Comparison of ENCODE assay signal across 22 mouse cellular contexts in genomic region chr2:156784016-156784585, GRCm38 (mm10). TPM values are rescaled to one million over a fixed set of nuclear protein-coding genes. Genes with fewer than 3 reads are reported as not detected.
DNase-seq lines count a peak whose midpoint lies in the region; ATAC-seq and TF ChIP-seq lines count a peak whose summit lies in the region.
"Had no signal": no experiment of that assay in that cellular context is flagged by ENCODE, and none has a peak within 500 bp of the region (broad histone marks: within the 10 kb centered on the region; RNA-seq: fewer than 3 reads in every experiment).

No protein-coding gene starts in this region.

- DNase-seq in heart, embryonic 10.5 days (ENCODE audit: low spot score) = peak; percentile 73
- no peak for DNase-seq in heart, adult 8-10 months (ENCODE audit: low spot score)
- no peak for DNase-seq in heart, adult 18-20 months
- DNase-seq in MEL (ENCODE audit: low read depth, low spot score) = peak; percentile 52
- DNase-seq in cerebellum, adult 8-10 months = no peak
- no peak for DNase-seq in left cerebral cortex, adult 18-20 months (ENCODE audit: low spot score in 2 of 2)
- DNase-seq: cerebellum, adult 9-11 months; gastrocnemius, postnatal 10 days; kidney, adult 2 months; layer of hippocampus, adult 9-11 months; thymus, postnatal 25 days had no signal

- TF ChIP-seq EP300 in MEL (IDR thresholded peaks at IDR 0.05; ENCODE audit: low read depth in 1 of 2, low read length in 2 of 2) = no peak

- H3K4me3 ChIP-seq in heart, embryonic 10.5 days = no peak overlapping the region
- no peak overlapping the region for H3K4me3 ChIP-seq in heart, embryonic 16.5 days (ENCODE audit: low read length)
- peak overlapping the region in 1 of 2 experiments; percentile 18; a peak in 1 of 4 replicates for H3K4me3 ChIP-seq in MEL (ENCODE audit: control insufficient read depth in 1 of 2, insufficient read depth in 1 of 2, low read depth in 2 of 2, low read length in 2 of 2)
- H3K4me3 ChIP-seq in liver, embryonic 15.5 days (replicated peaks) = no peak overlapping the region
- H3K4me3 ChIP-seq: embryonic facial prominence, embryonic 10.5 days; forebrain, embryonic 15.5 days; hindbrain, embryonic 13.5 days; left cerebral cortex, adult 2 months; midbrain, embryonic 10.5 days; neural tube, embryonic 15.5 days had no signal

- H3K9ac ChIP-seq in heart, embryonic 16.5 days (ENCODE audit: low read length) = no peak overlapping the region
- peak overlapping the region; percentile 34 for H3K9ac ChIP-seq in MEL (ENCODE audit: control insufficient read depth, low read depth, low read length, poor library complexity, severe bottlenecking)
- H3K9ac ChIP-seq in liver, embryonic 15.5 days = no peak overlapping the region
- H3K9ac ChIP-seq: forebrain, embryonic 15.5 days; hindbrain, embryonic 13.5 days; neural tube, embryonic 15.5 days had no signal

- H3K27ac ChIP-seq in heart, embryonic 10.5 days = peak overlapping the region; percentile 83
- peak overlapping the region; percentile 22; the same call in 1 of the 2 replicates for H3K27ac ChIP-seq in heart, embryonic 16.5 days (ENCODE audit: low read length)
- H3K27ac ChIP-seq in MEL (ENCODE audit: control insufficient read depth, low read depth, low read length) = peak overlapping the region; percentile 96
- peak overlapping the region; percentile 82 for H3K27ac ChIP-seq in liver, embryonic 15.5 days (replicated peaks)
- H3K27ac ChIP-seq: embryonic facial prominence, embryonic 10.5 days; forebrain, embryonic 15.5 days; hindbrain, embryonic 13.5 days; kidney, postnatal 0 days; left cerebral cortex, adult 2 months; macrophage; midbrain, embryonic 10.5 days; neural tube, embryonic 15.5 days had no signal

- WGBS in heart, embryonic 10.5 days = 43% methylated on average over 7 of the region's 7 CpGs
- WGBS in heart, embryonic 16.5 days = 34% methylated on average over 7 of the region's 7 CpGs
- 33% methylated on average over 7 of the region's 7 CpGs for WGBS in liver, embryonic 15.5 days (ENCODE audit: insufficient replicate concordance)

- ATAC-seq in heart, embryonic 16.5 days (replicated peaks; ENCODE audit: extremely low read depth, insufficient read depth, low FRiP score) = no peak
- ATAC-seq in liver, embryonic 15.5 days (ENCODE audit: insufficient read depth) = no peak
- ATAC-seq: forebrain, embryonic 15.5 days had no signal

- no peaks in the 10 kb centered on the region for H3K79me2 ChIP-seq in MEL (ENCODE audit: control insufficient read depth, insufficient read depth, low read length, poor library complexity)

- no peak for TF ChIP-seq CTCF in MEL (IDR thresholded peaks at IDR 0.05 in 2 of 3, conservative IDR thresholded peaks at IDR 0.05 in 1 of 3; ENCODE audit: control insufficient read depth in 1 of 3, insufficient read depth in 1 of 3, low read depth in 2 of 3, low read length in 3 of 3, poor library complexity in 1 of 3, severe bottlenecking in 1 of 3)

- H3K4me2 ChIP-seq in heart, embryonic 16.5 days (ENCODE audit: low read depth, low read length) = no peak overlapping the region
- no peak overlapping the region for H3K4me2 ChIP-seq in liver, embryonic 15.5 days
- H3K4me2 ChIP-seq: forebrain, embryonic 15.5 days; hindbrain, embryonic 13.5 days; neural tube, embryonic 15.5 days had no signal

- peaks cover 32% of the 10 kb centered on the region for H3K36me3 ChIP-seq in heart, embryonic 10.5 days
- H3K36me3 ChIP-seq in heart, embryonic 16.5 days (ENCODE audit: control insufficient read depth, insufficient read depth) = peaks cover 7% of the 10 kb centered on the region; the same call in 1 of the 2 replicates
- H3K36me3 ChIP-seq in MEL (ENCODE audit: control insufficient read depth in 1 of 2, insufficient read depth in 2 of 2, low read length in 2 of 2) = peaks cover 0 to 29% of the 10 kb centered on the region in 2 experiments; a peak in 2 of 4 replicates
- no peaks in the 10 kb centered on the region for H3K36me3 ChIP-seq in liver, embryonic 15.5 days (replicated peaks)
- H3K36me3 ChIP-seq: embryonic facial prominence, embryonic 10.5 days; forebrain, embryonic 15.5 days; hindbrain, embryonic 13.5 days; midbrain, embryonic 10.5 days; neural tube, embryonic 15.5 days had no signal

- H3K27me3 ChIP-seq in heart, embryonic 10.5 days (ENCODE audit: insufficient read depth, poor library complexity, severe bottlenecking) = no peaks in the 10 kb centered on the region
- no peaks in the 10 kb centered on the region for H3K27me3 ChIP-seq in heart, embryonic 16.5 days (ENCODE audit: control insufficient read depth, insufficient read depth, low read length)
- no peaks in the 10 kb centered on the region for H3K27me3 ChIP-seq in MEL (ENCODE audit: control insufficient read depth in 1 of 2, insufficient read depth in 2 of 2, low read length in 2 of 2)
- no peaks in the 10 kb centered on the region for H3K27me3 ChIP-seq in liver, embryonic 15.5 days
- H3K27me3 ChIP-seq: forebrain, embryonic 15.5 days; hindbrain, embryonic 13.5 days; neural tube, embryonic 15.5 days had no signal

- H3K4me1 ChIP-seq in heart, embryonic 10.5 days = peaks cover 53% of the 10 kb centered on the region
- peaks cover 21% of the 10 kb centered on the region for H3K4me1 ChIP-seq in heart, embryonic 16.5 days (ENCODE audit: control insufficient read depth, insufficient read depth, low read length)
- H3K4me1 ChIP-seq in MEL (ENCODE audit: control insufficient read depth in 1 of 2, insufficient read depth in 2 of 2, low read length in 2 of 2) = peaks cover 19 to 42% of the 10 kb centered on the region in 2 experiments
- H3K4me1 ChIP-seq in liver, embryonic 15.5 days (replicated peaks) = peaks cover 64% of the 10 kb centered on the region
- H3K4me1 ChIP-seq: forebrain, embryonic 15.5 days had no signal

- H3K9me3 ChIP-seq in heart, embryonic 10.5 days = no peaks in the 10 kb centered on the region
- H3K9me3 ChIP-seq in heart, embryonic 16.5 days (replicated peaks; ENCODE audit: control insufficient read depth, low read length) = no peaks in the 10 kb centered on the region
- H3K9me3 ChIP-seq in MEL (replicated peaks; ENCODE audit: insufficient read depth, low read length) = no peaks in the 10 kb centered on the region
- H3K9me3 ChIP-seq in liver, embryonic 15.5 days (replicated peaks) = no peaks in the 10 kb centered on the region
- H3K9me3 ChIP-seq: forebrain, embryonic 15.5 days; midbrain, embryonic 10.5 days; neural tube, embryonic 15.5 days had no signal

- no peak for TF ChIP-seq RAD21 in MEL (IDR thresholded peaks at IDR 0.05; ENCODE audit: low read depth, low read length)

- TF ChIP-seq POLR2A in MEL (IDR thresholded peaks at IDR 0.05; ENCODE audit: control insufficient read depth in 1 of 2, insufficient read depth in 1 of 2, low read depth in 1 of 2, low read length in 2 of 2, poor library complexity in 1 of 2) = no peak

TF ChIP-seq in MEL, 35 proteins besides CTCF, POLR2A, EP300 and RAD21:
- TF ChIP-seq CHD1 (IDR thresholded peaks at IDR 0.05; ENCODE audit: low read depth, low read length) (no peak), GABPA (IDR thresholded peaks at IDR 0.05; ENCODE audit: low read depth, low read length) (no peak), MYB (IDR thresholded peaks at IDR 0.05; ENCODE audit: low read depth, low read length) (no peak), ZKSCAN1 (IDR thresholded peaks at IDR 0.05; ENCODE audit: low read depth, low read length) (no peak), GATA1 (IDR thresholded peaks at IDR 0.05; ENCODE audit: low read depth, low read length) (no peak), TAL1 (IDR thresholded peaks at IDR 0.05; ENCODE audit: low read length) (no peak), MYC (IDR thresholded peaks at IDR 0.05; ENCODE audit: low read depth, low read length) (no peak), TBP (IDR thresholded peaks at IDR 0.05; ENCODE audit: low read depth, low read length) (no peak), MAX (IDR thresholded peaks at IDR 0.05; ENCODE audit: low read length) (no peak), HCFC1 (IDR thresholded peaks at IDR 0.05; ENCODE audit: low read depth, low read length) (no peak), SMC3 (IDR thresholded peaks at IDR 0.05; ENCODE audit: low read depth, low read length) (no peak), TCF12 (IDR thresholded peaks at IDR 0.05; ENCODE audit: low read depth, low read length) (no peak), USF1 (IDR thresholded peaks at IDR 0.05; ENCODE audit: low read depth, low read length) (no peak), POLR2AphosphoS5 (IDR thresholded peaks at IDR 0.05; ENCODE audit: borderline replicate concordance, low read depth, low read length) (no peak), KAT2A (conservative IDR thresholded peaks at IDR 0.05; ENCODE audit: low read depth, low read length) (no peak), RCOR1 (IDR thresholded peaks at IDR 0.05; ENCODE audit: low read depth, low read length) (no peak), USF2 (IDR thresholded peaks at IDR 0.05; ENCODE audit: borderline replicate concordance in 1 of 2, insufficient read depth in 1 of 2, low read depth in 1 of 2, low read length in 2 of 2) (no peak), NRF1 (IDR thresholded peaks at IDR 0.05; ENCODE audit: insufficient read depth, low read depth, low read length, poor library complexity, severe bottlenecking) (no peak)

RNA-seq across cellular contexts. Expression of gene Myl9, which starts 8.9 kb away (rescaled TPM):
- 1,471 and 1,998 TPM in 2 replicates for polyA plus RNA-seq in heart, embryonic 10.5 days (2016; fragmentation: Nextera tagmentation; extraction: Ambion mirVana)
- total RNA-seq in heart, adult 8-10 months (2022) = 10 to 100 TPM; 40.0 to 70.3 (median 65.6) TPM
- polyA plus RNA-seq in heart, embryonic 16.5 days (2015; fragmentation: Nextera tagmentation; extraction: Ambion mirVana) = 1,725 and 1,731 TPM in 2 replicates
- 10 to 100 TPM; 70.9 to 74.6 TPM for total RNA-seq in heart, adult 18-20 months (2021)
- 1.2 and 2.8 TPM in 2 replicates for total RNA-seq in MEL (2012; rRNA removed)
- 1 to 10 TPM in 1 of 2 experiments, not detected in 1; 1.3 TPM for polyA plus RNA-seq in MEL (2012; ENCODE audit: insufficient read depth in 1 of 2, insufficient read length in 2 of 2, low read depth in 1 of 2, low replicate concordance in 2 of 2, missing spikeins in 1 of 2)
- 48.1 and 52.7 TPM in 2 replicates for polyA plus RNA-seq in liver, embryonic 15.5 days (2015; fragmentation: Nextera tagmentation; extraction: Ambion mirVana)
- 10 to 100 TPM; 13.2 to 15.3 TPM for total RNA-seq in left cerebral cortex, adult 18-20 months (2021)
- total RNA-seq: granulocyte monocyte progenitor cell, adult 5-6 weeks had no signal
- polyA plus RNA-seq: macrophage had no signal

RNA-seq across cellular contexts. Expression of gene Tgif2, which starts 55.7 kb away (rescaled TPM):
- polyA plus RNA-seq in heart, embryonic 10.5 days (2016; fragmentation: Nextera tagmentation; extraction: Ambion mirVana) = 48.4 and 62.3 TPM in 2 replicates
- total RNA-seq in heart, adult 8-10 months (2022) = under 1 TPM; 0.47 to 0.55 (median 0.51) TPM
- polyA plus RNA-seq in heart, embryonic 16.5 days (2015; fragmentation: Nextera tagmentation; extraction: Ambion mirVana) = 28.9 and 30.1 TPM in 2 replicates
- total RNA-seq in heart, adult 18-20 months (2021) = under 1 TPM; 0.37 to 0.44 TPM
- total RNA-seq in MEL (2012; rRNA removed) = 15.2 and 16.9 TPM in 2 replicates
- polyA plus RNA-seq in MEL (2012; ENCODE audit: insufficient read depth in 1 of 2, insufficient read length in 2 of 2, low read depth in 1 of 2, low replicate concordance in 2 of 2, missing spikeins in 1 of 2) = 10 to 100 TPM in 1 of 2 experiments, not detected in 1; 43.3 TPM
- 6.3 and 6.6 TPM in 2 replicates for polyA plus RNA-seq in liver, embryonic 15.5 days (2015; fragmentation: Nextera tagmentation; extraction: Ambion mirVana)
- 1 to 10 TPM in 1 of 2 experiments, under 1 TPM in 1; 0.40 to 1.3 TPM for total RNA-seq in left cerebral cortex, adult 18-20 months (2021)

Comparison
In these comparisons a context has a peak if more than half of its experiments do, and no peak if none do; other contexts are left out.
1. DNase-seq: peak in heart, embryonic 10.5 days (single experiment) and MEL (single experiment); none in heart, adult 8-10 months (single experiment), heart, adult 18-20 months (0 of 2), cerebellum, adult 8-10 months (single experiment) and left cerebral cortex, adult 18-20 months (0 of 2).
2. H3K27ac ChIP-seq: peak in every context shown above with its lines; median percentile 96 in MEL; 83 in heart, embryonic 10.5 days; 82 in liver, embryonic 15.5 days; 22 in heart, embryonic 16.5 days.